Mouse (Mus musculus): Measurements from ENCODE around the gene Hoxc5. TPM values are rescaled to one million over a fixed set of nuclear protein-coding genes. Genes with fewer than 3 reads are reported as not detected.
A peak's percentile ranks its signal among the peaks of the same experiment; 100 is the strongest.

Gene Hoxc5
- polyA plus RNA-seq, 1 experiment from 2014 or later = 32.2 TPM

DNA sequence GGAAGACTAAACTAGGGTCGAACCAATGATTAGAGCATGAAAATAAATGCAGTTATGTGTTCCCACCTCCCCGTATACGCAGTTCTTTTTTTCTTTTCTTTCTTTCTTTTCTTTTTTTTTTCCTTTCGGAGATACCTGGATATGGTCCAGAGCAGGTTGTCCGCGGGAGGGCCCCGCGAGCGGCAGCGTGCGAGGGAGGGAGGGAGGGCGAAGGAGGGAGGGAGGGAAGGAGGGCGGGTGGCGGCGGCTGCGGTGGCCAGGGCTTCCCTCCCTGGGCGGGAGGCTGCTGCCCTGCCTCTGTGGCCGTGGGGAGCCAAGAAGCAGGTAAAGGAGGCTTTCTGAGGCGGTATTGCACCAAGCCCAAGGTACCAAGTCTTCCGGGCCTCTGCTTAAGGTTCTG is 8.9 kb downstream of the Hoxc5 start, which contains the start of gene Hoxc9:
Gene Hoxc9 (plus strand): TSS at position 269 of the 400 bp plus-strand sequence.
- Histone ChIP-seq H3K9ac (no peak within 1 kb of the TSS), H3K27me3 (ENCODE audit: control insufficient read depth, insufficient read depth, low read length) (peaks cover 100% of the 10 kb centered on the region), H3K9me3 (ENCODE audit: control insufficient read depth, low read length) (no peaks in the 10 kb centered on the region), H3K27ac (no peak within 1 kb of the TSS), H3K4me2 (replicated peaks) (no peak within 1 kb of the TSS), H3K4me1 (replicated peaks; ENCODE audit: control insufficient read depth, insufficient read depth, low read length) (no peaks in the 10 kb centered on the region), H3K36me3 (replicated peaks; ENCODE audit: control insufficient read depth, insufficient read depth) (no peaks in the 10 kb centered on the region), H3K4me3 (replicated peaks; ENCODE audit: low read length) (no peak within 1 kb of the TSS)
- DNase-seq (ENCODE audit: low spot score) (no peak), ATAC-seq (ENCODE audit: low FRiP score) (no peak)
- 2% methylated on average over 15 of the region's 20 CpGs for WGBS

DNA sequence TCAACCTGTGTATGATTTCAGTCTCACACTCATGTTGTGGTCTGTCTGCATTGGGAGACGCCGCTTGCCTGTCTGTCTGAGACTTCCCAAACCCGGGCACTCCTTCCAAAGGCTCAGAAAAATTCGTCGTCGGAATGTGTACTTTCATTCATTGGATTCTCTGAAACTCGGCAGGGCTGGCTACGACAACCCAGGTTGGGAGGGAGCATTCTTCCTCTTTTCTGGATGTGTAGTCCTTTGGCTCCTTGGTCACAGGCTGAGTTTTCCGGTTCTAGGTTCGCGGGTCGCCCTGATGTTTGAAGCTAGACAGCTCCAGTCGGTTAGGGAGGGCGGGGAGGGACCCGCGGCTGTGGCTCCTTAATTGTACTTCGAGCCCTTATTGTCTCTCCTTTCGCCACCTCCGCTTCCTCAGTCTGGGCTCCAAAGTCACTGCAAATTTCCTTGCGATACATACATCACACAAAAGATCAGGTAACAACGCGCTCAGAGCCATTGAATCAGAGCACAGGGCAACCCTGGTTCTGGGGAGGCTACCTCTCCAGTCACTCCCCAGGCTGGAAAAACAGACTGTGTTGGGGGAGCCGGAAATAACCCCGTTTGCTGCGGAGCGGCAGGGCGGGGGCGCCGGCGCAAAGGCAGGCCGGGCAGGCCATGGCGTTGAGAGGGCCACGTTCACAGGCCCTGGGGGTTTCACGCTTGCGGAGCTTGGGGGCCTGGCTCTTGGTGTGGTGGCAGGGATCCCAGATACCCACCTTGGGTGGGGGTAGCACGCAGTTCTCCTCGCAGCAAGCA is 9.6 kb downstream of the Hoxc5 start:
- DNase-seq (ENCODE audit: low spot score) (no peak), ATAC-seq (ENCODE audit: low FRiP score) (no peak)
- Histone ChIP-seq H3K9me3 (ENCODE audit: control insufficient read depth, low read length) (no peaks in the 10 kb centered on the region), H3K27me3 (ENCODE audit: control insufficient read depth, insufficient read depth, low read length) (peaks cover 100% of the 10 kb centered on the region), H3K4me1 (replicated peaks; ENCODE audit: control insufficient read depth, insufficient read depth, low read length) (no peaks in the 10 kb centered on the region), H3K36me3 (replicated peaks; ENCODE audit: control insufficient read depth, insufficient read depth) (no peaks in the 10 kb centered on the region), H3K9ac (no peak overlapping the region), H3K4me3 (replicated peaks; ENCODE audit: low read length) (no peak overlapping the region), H3K4me2 (replicated peaks) (no peak overlapping the region), H3K27ac (no peak overlapping the region)
- WGBS = under 1% methylated on average over 37 of the region's 37 CpGs

DNA sequence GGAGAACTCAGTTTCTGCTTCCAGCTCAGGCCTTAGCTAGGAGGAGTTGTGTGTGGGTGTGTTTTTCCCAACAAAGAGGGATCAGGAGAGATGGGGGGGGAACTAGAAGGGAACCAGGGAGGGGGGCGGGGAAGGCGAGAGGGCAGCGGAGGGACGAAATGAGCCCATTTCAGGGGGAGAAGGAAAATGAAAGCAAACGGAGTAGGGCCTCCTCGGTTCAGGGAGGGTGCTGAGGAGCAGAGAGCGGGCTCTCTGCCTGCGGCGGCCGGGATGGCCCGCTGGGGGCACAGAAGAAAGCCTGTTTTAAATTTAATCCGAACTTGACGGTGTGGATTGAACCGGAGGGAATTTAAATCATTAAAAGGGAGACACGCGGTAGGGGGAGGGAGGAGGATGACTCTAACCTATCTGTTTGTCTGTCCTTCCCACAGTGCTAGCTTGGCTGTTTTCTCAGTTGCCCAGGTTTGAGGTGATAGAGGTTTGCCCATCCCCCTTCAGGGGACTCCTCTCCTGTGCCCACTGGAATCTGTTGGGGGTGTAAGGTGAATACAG is 10.3 kb downstream of the Hoxc5 start:
- no peaks in the 10 kb centered on the region for H3K9me3 ChIP-seq (ENCODE audit: control insufficient read depth, low read length)
- ATAC-seq (ENCODE audit: low FRiP score) (no peak), DNase-seq (ENCODE audit: low spot score) (no peak)
- H3K4me3 ChIP-seq (replicated peaks; ENCODE audit: low read length) = no peak overlapping the region
- 2% methylated on average over 16 of the region's 16 CpGs for WGBS
- no peaks in the 10 kb centered on the region for H3K4me1 ChIP-seq (replicated peaks; ENCODE audit: control insufficient read depth, insufficient read depth, low read length)
- no peak overlapping the region for H3K4me2 ChIP-seq (replicated peaks)
- no peak overlapping the region for H3K9ac ChIP-seq
- no peak overlapping the region for H3K27ac ChIP-seq
- no peaks in the 10 kb centered on the region for H3K36me3 ChIP-seq (replicated peaks; ENCODE audit: control insufficient read depth, insufficient read depth)
- H3K27me3 ChIP-seq (ENCODE audit: control insufficient read depth, insufficient read depth, low read length) = peaks cover 100% of the 10 kb centered on the region

DNA sequence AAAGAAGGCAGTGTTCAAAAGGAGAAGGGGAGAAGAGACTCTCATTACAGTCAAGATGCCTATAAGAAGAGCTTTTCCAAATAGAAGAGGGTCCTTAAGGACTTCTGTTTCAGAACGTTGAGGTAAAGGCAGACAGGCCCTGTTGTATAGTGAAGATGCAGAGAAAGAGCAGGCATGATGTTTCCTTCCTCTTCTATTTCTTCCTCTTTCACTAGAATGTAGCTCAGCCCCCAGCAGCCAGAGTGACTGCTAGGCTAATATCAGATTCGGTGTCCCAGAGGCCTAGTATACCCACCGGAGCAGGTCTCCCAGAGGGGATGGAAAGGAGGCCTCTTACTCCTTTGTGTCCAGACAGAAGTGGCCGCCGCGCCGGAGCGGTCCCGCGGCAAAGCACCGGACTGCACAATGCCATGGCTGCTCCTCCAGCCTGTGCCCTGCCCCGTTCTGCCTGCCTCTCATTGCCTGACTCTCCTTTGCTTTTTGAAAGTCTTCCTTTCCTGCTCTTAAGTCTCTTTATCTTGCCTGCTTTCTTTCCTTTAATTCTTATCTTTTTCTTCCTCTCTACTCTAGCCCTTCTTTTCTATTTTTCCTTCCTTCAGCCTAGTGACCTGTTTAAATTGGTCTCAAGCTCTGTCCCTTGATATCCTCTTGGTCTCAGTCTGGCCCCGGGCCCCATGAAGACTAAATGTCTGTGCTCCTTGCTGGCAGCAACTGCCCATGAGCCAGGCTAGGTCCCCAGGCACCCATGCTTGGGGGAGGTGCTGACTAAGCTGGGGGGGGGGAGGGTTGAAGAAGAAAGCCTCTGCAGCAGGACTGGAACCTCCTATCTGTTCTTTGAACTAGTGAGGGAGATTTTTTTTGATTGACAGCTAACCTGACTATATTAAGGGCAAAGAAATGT is 11.6 kb downstream of the Hoxc5 start:
- DNase-seq (ENCODE audit: low spot score) (no peak), ATAC-seq (ENCODE audit: low FRiP score) (no peak)
- no peaks in the 10 kb centered on the region for H3K36me3 ChIP-seq (replicated peaks; ENCODE audit: control insufficient read depth, insufficient read depth)
- no peak overlapping the region for H3K4me2 ChIP-seq (replicated peaks)
- no peak overlapping the region for H3K4me3 ChIP-seq (replicated peaks; ENCODE audit: low read length)
- H3K4me1 ChIP-seq (replicated peaks; ENCODE audit: control insufficient read depth, insufficient read depth, low read length) = no peaks in the 10 kb centered on the region
- H3K27ac ChIP-seq = no peak overlapping the region
- peaks cover 100% of the 10 kb centered on the region for H3K27me3 ChIP-seq (ENCODE audit: control insufficient read depth, insufficient read depth, low read length)
- no peak overlapping the region for H3K9ac ChIP-seq
- WGBS = under 1% methylated on average over 13 of the region's 13 CpGs
- no peaks in the 10 kb centered on the region for H3K9me3 ChIP-seq (ENCODE audit: control insufficient read depth, low read length)

DNA sequence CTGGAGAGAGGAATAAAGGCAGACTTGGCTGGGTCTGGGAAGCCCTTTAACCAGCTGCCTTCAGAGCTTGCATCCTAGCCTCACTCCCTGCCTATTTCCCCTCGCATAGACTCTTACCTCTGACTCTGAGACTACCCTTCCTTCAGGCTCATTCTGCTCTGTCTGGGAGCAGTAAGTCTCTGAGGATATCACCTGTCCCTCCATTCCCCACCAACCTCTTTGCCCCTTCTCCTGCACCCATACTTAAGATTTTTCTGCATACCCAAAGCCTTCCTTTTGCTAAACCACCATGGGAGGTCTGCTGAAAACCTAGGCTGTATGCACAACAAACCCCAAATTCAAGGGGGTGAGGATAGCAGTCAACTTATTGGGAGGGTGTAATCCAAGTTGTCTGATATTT is 12.7 kb downstream of the Hoxc5 start:
- no peak overlapping the region for H3K4me2 ChIP-seq (replicated peaks)
- no peaks in the 10 kb centered on the region for H3K36me3 ChIP-seq (replicated peaks; ENCODE audit: control insufficient read depth, insufficient read depth)
- ATAC-seq (ENCODE audit: low FRiP score) (no peak), DNase-seq (ENCODE audit: low spot score) (no peak)
- H3K9me3 ChIP-seq (ENCODE audit: control insufficient read depth, low read length) = no peaks in the 10 kb centered on the region
- H3K27ac ChIP-seq = no peak overlapping the region
- no peak overlapping the region for H3K9ac ChIP-seq
- no peaks in the 10 kb centered on the region for H3K4me1 ChIP-seq (replicated peaks; ENCODE audit: control insufficient read depth, insufficient read depth, low read length)
- WGBS = 0% methylated on average over 1 of the region's 1 CpGs
- H3K4me3 ChIP-seq (replicated peaks; ENCODE audit: low read length) = no peak overlapping the region
- peaks cover 100% of the 10 kb centered on the region for H3K27me3 ChIP-seq (ENCODE audit: control insufficient read depth, insufficient read depth, low read length)

DNA sequence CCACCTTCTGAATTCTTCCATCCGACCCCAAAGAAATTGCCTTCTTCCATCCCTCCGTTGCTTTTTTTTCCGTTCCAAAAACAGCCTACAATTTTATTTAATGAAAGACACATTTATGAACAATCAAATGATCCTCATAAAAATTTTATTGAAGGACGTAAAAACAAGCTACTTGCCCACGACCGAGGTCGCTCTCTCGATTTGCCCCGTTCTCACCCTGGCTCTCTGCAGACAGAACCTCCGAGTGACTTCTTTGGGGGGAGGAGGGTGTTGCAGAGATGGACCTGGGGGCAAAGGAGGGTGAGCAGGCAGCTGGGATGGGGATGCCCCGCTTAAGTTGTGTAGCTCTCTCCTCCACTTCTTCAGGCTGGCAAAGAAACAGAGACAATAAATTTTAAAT is 13.1 kb downstream of the Hoxc5 start:
- DNase-seq (ENCODE audit: low spot score) = no peak
- Histone ChIP-seq H3K9ac (no peak overlapping the region), H3K4me2 (replicated peaks) (no peak overlapping the region), H3K27me3 (ENCODE audit: control insufficient read depth, insufficient read depth, low read length) (peaks cover 100% of the 10 kb centered on the region), H3K4me1 (replicated peaks; ENCODE audit: control insufficient read depth, insufficient read depth, low read length) (no peaks in the 10 kb centered on the region), H3K36me3 (replicated peaks; ENCODE audit: control insufficient read depth, insufficient read depth) (no peaks in the 10 kb centered on the region), H3K9me3 (ENCODE audit: control insufficient read depth, low read length) (no peaks in the 10 kb centered on the region), H3K27ac (no peak overlapping the region), H3K4me3 (replicated peaks; ENCODE audit: low read length) (no peak overlapping the region)
- WGBS = 5% methylated on average over 11 of the region's 11 CpGs
- no peak for ATAC-seq (ENCODE audit: low FRiP score)

DNA sequence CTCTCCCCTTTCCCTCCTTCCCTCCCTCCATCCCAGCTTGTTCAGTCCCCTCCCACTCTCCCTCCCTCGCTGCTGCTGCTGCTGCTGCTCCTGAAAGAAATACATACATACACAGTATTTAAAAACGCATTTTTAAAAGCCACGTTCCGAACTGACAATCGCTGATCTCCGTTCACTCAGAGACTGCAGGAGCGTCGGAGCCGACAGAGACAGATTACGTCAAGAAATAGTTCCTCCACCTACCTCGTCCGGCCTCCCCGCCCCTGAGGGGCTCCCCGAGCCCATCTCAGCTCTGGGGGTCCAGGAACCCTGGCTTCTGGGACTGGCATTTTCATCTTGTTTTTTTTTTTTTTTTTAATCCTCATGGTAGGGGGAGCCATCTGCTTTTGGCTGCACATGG is 13.7 kb downstream of the Hoxc5 start:
- under 1% methylated on average over 14 of the region's 14 CpGs for WGBS
- Histone ChIP-seq H3K4me1 (replicated peaks; ENCODE audit: control insufficient read depth, insufficient read depth, low read length) (no peaks in the 10 kb centered on the region), H3K4me3 (replicated peaks; ENCODE audit: low read length) (peak overlapping the region; percentile 6; the same call in 1 of the 2 replicates), H3K27me3 (ENCODE audit: control insufficient read depth, insufficient read depth, low read length) (peaks cover 100% of the 10 kb centered on the region), H3K9me3 (ENCODE audit: control insufficient read depth, low read length) (no peaks in the 10 kb centered on the region), H3K4me2 (replicated peaks) (peak overlapping the region; percentile 26; the same call in 1 of the 2 replicates), H3K9ac (no peak overlapping the region), H3K27ac (no peak overlapping the region), H3K36me3 (replicated peaks; ENCODE audit: control insufficient read depth, insufficient read depth) (no peaks in the 10 kb centered on the region)
- no peak for DNase-seq (ENCODE audit: low spot score)
- no peak for ATAC-seq (ENCODE audit: low FRiP score)

DNA sequence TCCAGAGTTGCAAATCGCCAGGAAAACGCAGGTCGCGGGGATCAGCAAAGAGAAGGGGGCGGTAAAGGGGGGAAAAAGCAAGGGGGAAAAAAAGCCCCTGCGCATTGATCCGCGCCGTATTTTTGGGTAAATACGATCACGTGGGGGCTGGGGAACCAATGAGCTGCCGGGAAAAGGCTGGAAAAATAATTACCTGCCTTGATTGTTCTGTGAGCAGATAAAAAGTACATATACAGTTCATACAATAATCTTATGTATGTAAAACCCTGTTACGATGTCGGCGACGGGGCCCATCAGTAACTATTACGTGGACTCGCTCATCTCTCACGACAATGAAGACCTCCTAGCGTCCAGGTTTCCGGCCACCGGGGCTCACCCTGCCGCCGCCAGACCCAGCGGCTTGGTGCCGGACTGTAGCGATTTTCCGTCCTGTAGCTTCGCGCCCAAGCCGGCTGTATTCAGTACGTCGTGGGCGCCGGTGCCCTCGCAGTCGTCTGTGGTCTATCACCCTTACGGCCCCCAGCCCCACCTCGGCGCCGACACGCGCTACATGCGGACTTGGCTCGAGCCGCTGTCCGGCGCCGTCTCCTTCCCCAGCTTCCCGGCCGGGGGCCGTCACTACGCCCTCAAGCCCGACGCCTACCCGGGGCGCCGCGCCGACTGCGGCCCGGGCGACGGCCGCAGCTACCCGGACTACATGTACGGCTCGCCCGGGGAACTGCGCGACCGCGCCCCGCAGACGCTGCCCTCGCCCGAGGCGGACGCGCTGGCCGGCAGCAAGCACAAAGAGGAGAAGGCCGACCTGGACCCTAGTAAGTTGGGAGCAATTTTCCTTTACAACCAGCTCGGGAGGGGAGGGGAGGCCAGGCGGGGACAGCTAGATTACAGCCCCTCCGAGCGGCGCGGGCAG is 14.4 kb downstream of the Hoxc5 start:
- H3K9ac ChIP-seq = no peak overlapping the region
- DNase-seq (ENCODE audit: low spot score) = no peak
- no peak for ATAC-seq (ENCODE audit: low FRiP score)

More for the DNA sequence above, 14.4 kb downstream of the Hoxc5 start:
- Histone ChIP-seq H3K4me2 (replicated peaks) (peak overlapping the region; percentile 26), H3K27me3 (ENCODE audit: control insufficient read depth, insufficient read depth, low read length) (peaks cover 100% of the 10 kb centered on the region), H3K27ac (no peak overlapping the region), H3K4me1 (replicated peaks; ENCODE audit: control insufficient read depth, insufficient read depth, low read length) (no peaks in the 10 kb centered on the region), H3K36me3 (replicated peaks; ENCODE audit: control insufficient read depth, insufficient read depth) (no peaks in the 10 kb centered on the region), H3K9me3 (ENCODE audit: control insufficient read depth, low read length) (no peaks in the 10 kb centered on the region), H3K4me3 (replicated peaks; ENCODE audit: low read length) (peak overlapping the region; percentile 6)
- WGBS = under 1% methylated on average over 86 of the region's 88 CpGs
